Mouse (Mus musculus): ENCODE measurements around the gene Fkbp11.

Gene Fkbp11

DNA sequence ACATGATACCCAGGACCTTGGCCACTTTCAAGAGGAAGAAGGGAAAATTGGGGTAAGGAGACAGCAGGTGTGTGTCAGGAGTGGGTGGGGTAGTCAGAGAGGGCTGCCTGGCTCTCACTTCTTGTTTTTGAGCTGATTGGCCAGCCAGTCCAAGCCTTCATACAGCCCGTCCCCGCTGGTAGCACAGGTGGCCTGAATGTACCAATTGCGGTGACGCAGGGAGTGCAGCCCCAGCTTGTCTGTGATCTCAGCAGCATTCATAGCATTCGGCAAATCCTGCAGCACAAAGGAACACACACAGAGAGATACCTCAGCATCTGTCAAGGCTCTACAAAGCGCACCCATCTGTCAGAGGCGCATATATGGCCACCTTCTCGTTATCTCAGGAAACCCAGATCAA lies 12.2 kb upstream of the Fkbp11 start:
- no peak for DNase-seq (ENCODE audit: low read depth)

GRCm38 (mm10) chr15:98738796-98739195 lies 10.8 kb upstream of the Fkbp11 start:
- no peak for DNase-seq (ENCODE audit: low read depth)

- DNase-seq (ENCODE audit: low read depth): peak; percentile 55
These were observed 9.9 kb upstream of the Fkbp11 start for GRCm38 (mm10) chr15:98737881-98738280.

GRCm38 (mm10) chr15:98736521-98736920 lies 8.5 kb upstream of the Fkbp11 start:
- no peak for DNase-seq (ENCODE audit: low read depth)

DNA sequence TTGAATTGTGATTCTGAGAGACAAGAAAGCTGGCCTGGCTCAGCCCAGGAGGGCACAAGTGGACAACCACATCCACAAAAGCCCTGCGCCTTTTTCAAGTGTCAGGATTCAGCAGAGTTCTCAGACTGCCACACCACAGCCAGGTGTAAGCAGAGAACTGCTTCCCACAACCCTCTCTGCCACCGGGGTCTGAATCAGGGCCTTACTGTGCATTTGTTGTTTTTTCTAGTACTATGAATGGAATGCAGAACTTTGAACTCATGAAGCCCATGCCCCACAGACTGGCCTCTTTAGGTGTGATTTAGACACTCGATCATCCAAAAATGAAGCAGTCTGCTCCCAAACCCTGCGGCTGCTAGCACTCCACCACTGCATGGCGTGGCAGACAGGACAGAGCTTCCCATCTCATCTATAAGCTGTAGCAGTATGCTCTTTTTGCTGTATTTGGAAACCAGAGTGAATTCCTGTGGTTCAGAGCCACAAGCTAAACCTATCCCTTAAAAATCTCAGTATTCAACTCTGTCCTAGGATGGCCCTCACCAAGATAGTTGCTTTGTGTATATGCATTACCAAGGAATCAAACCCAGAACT lies 6.1 kb upstream of the Fkbp11 start:
- peak; percentile 28 for DNase-seq (ENCODE audit: low read depth)

DNA sequence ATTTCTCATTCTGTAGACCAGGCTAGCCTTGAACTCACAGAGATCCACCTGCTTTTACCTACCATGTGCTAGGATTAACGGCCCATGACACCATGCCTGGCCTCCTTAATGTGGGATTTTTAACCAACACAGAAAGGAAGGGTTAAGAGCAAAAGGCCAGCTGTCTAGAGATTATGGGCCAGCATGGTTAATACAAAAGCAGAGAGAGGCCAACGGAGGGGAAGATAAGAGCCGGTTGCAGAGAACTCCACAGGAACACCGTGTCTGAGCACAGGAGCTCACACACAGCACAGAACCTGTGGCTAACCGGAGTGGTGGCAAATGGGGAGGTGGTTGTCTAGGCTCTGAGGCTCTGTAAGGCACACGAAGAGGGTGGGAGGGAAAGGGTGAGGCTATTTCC lies 5.4 kb upstream of the Fkbp11 start:
- DNase-seq (ENCODE audit: low read depth): no peak

DNA sequence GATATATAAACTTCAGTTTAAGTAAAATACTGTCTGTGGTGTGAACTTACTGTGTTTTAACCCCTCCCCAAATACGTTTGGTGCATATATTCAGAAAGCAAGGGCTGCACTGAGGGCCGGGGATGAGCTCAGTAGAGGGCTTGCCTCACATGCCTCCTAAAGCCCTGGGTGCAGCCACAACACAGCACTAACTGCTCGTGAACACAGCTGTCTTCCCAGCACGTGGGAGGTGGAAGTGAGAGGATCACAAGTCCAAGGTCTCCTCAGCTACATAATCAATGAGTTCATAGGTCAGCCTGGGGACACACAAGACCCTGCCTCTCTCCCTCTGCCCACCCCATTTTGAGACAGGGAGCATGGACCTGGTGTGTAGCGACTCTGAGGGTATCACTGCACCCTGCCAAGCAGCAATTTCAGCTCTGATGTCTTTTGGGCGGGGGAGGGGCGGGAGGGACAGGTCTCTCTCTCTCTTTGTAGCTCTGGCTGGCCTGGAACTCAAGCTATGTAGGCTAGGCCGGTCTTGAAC lies 4.1 kb upstream of the Fkbp11 start:
- no peak for DNase-seq (ENCODE audit: low read depth)

GRCm38 (mm10) chr15:98730790-98731189 lies 2.8 kb upstream of the Fkbp11 start:
- no peak for DNase-seq (ENCODE audit: low read depth)

DNA sequence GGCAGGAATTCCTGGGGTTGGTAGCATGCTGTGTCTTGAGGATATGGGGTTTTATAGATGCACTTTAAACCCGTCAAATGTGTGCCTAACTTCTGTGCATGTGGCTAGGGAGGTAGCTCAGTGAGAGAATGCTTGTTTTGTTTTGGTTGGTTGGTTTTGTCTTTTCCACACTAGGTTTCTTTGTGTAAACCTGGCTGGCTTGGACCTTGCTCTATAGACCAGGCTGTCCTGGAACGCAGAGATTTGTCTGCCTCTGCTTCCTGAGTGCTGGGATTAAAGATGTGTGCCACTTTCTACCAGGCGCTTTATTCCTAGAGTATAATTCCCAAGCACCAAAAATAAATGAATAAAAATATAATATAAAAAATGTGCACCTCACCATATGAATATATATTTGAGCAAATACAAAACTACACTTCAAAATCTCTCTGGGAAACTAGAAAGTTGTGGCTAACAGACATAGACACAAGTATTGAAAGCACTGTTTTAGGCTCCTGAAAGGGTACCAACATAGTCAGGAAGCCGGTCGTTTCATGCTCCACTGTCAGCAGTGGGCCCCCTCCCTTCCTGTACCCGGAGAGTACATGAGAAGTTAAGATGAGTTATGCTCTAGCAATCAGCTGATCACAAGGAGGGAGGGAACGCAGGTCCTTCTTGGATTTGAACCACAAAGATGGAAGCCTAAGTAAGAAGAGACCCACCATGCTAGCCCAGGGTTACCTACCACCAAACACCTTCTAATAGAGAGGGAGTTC lies 2.0 kb upstream of the Fkbp11 start:
- no peak for DNase-seq (ENCODE audit: low read depth)

- no peak for DNase-seq (ENCODE audit: low read depth)
These were observed 368 bp upstream of the Fkbp11 start for GRCm38 (mm10) chr15:98728366-98728765.

- no peak for DNase-seq (ENCODE audit: low read depth)
These were observed 1.3 kb downstream of the Fkbp11 start for GRCm38 (mm10) chr15:98726746-98727145.

GRCm38 (mm10) chr15:98726079-98726478 lies 1.9 kb downstream of the Fkbp11 start:
- no peak for DNase-seq (ENCODE audit: low read depth)

GRCm38 (mm10) chr15:98724441-98724840 lies 3.6 kb downstream of the Fkbp11 start:
- no peak for DNase-seq (ENCODE audit: low read depth)

- no peak for DNase-seq (ENCODE audit: low read depth)
These were observed 5.1 kb downstream of the Fkbp11 start for GRCm38 (mm10) chr15:98722854-98723253.

GRCm38 (mm10) chr15:98722191-98722590 lies 5.8 kb downstream of the Fkbp11 start:
- DNase-seq (ENCODE audit: low read depth): no peak

DNA sequence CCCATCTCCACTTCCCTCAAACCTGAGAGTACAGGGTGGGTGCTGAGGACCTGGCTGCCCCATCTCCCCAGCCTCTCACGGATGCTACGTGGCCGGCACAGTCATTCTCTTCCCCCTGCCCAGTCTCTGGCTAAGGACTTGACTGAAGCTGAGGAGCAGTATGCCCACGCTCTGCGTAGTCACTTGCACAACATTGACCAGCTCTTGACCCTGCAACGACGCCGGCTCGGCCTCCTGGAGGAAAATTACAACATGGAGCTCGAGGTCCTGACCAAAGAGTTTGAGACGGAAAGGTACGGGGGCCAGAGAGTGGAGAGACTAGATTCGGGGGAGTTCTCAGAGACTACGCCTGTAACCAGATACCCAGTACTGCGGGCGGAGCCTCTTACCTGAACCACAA lies 10.7 kb downstream of the Fkbp11 start:
- no peak for DNase-seq (ENCODE audit: low read depth)

- DNase-seq (ENCODE audit: low read depth): peak; percentile 87
These were observed 13.8 kb downstream of the Fkbp11 start for GRCm38 (mm10) chr15:98714230-98714652.

GRCm38 (mm10) chr15:98710442-98710841 lies 17.6 kb downstream of the Fkbp11 start:
- DNase-seq (ENCODE audit: low read depth): peak; percentile 71

GRCm38 (mm10) chr15:98707766-98708372 lies 20.1 kb downstream of the Fkbp11 start, which contains the start of gene Ccdc65:
Gene Ccdc65 (plus strand): TSS chr15:98708207.
- DNase-seq (ENCODE audit: low read depth): peak; percentile 91

DNA sequence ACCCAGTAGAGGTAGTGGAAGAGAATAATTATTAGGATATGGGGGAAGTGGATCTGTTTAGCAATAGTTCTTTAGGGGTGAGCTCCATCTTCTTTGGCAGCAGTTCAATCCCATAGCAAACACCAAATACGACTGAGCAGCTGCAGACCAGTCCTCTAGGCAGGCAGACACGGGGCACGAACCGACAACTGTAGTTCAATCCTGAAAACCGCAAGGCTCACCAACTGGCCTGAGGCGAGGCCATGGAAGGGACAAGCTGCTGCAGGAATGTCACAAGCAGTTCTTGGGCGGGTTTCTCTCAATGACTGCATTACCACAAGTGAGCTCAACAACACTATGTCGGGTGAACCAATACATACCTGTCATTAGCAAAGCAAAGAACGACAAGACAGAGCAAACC lies 23.7 kb downstream of the Fkbp11 start:
- DNase-seq (ENCODE audit: low read depth): no peak

DNA sequence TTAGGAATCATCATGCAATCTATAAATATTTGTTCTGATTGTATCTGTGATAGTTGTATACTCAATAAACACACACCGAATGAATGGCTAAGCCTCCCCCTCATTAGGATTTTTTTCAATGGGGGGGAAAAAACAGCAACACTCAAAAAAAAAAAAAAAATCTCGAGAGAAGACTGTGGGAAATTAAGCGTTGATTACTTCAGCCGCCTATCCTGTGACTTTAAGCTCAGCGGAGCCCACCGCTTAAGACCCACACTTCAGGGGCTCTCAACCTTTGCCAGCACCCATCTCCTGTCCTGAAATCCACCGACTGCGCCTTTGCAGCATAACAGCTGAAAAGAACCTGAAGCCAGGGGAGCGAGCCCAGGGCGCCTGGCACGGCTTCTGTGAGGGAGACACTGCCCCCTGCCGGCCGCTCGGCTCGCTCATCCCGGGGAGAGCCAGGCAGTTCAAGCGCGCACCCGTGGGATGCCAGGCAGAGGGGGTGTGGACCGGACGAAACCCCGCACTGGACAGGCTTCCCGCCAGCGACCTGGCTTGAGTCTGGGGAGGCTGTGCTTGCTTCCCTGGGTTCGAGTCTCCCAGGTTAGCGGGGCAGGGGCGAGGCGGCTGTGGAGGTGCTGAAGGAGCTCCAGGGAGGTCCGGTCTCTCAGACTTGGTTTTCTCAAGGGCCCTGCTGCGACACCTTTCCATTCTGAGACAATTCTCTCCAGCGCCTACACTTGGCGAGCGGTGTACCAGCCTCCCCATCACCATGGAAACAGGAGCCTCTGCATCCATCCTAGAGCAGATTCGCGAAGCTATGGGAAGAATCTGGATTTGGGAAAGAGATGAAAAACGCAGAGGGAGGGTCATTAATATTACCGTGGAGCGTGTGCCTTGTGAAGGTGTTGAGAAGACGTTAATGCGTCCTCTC lies 28.6 kb downstream of the Fkbp11 start:
- peak; percentile 93 for DNase-seq (ENCODE audit: low read depth)

- no peak for DNase-seq (ENCODE audit: low read depth)
These were observed 31.8 kb downstream of the Fkbp11 start for GRCm38 (mm10) chr15:98696216-98696615.
